Mouse (Mus musculus) intestine, embryonic 16.5 days (tissue): ENCODE data around the gene Zyx. TPM values are rescaled to one million over a fixed set of nuclear protein-coding genes. Genes with fewer than 3 reads are reported as not detected.
A peak's percentile ranks its signal among the peaks of the same experiment; 100 is the strongest.

Experiments used
- ATAC-seq: fragments of 200-750 bp; cut with Nextera tagmentation; 2 replicates; pipeline ENCODE4 v1.8.0; 2017; ENCODE audit warnings: moderate TSS enrichment, moderate library complexity
- H3K27ac ChIP-seq: fragments of 300-500 bp; sonication (generic); 2 replicates; pipeline ENCODE4 v1.5.1; 2014; ENCODE audit warnings: mild to moderate bottlenecking, low read length
- H3K27me3 ChIP-seq: fragments of 300-500 bp; sonication (generic); replicated peaks from 2 replicates; pipeline ENCODE4 v1.6.1; 2014; ENCODE audit warnings: low read length, control low read depth, mixed read lengths; ENCODE audit not compliant: control insufficient read depth, insufficient read depth
- H3K36me3 ChIP-seq: fragments of 300-500 bp; sonication (generic); 2 replicates; pipeline ENCODE4 v1.6.1; 2014; ENCODE audit warnings: low read length, control low read depth; ENCODE audit not compliant: control insufficient read depth, insufficient read depth
- H3K4me1 ChIP-seq: fragments of 300-500 bp; sonication (generic); 2 replicates; pipeline ENCODE4 v1.6.1; 2014; ENCODE audit warnings: low read length, control low read depth, mixed read lengths; ENCODE audit not compliant: control insufficient read depth, insufficient read depth
- H3K4me2 ChIP-seq: fragments of 300-500 bp; sonication (generic); 2 replicates; pipeline ENCODE4 v1.6.1; 2014; ENCODE audit warnings: low read depth, low read length, control low read depth
- H3K4me3 ChIP-seq: fragments of 300-500 bp; sonication (generic); 2 replicates; pipeline ENCODE4 v1.5.1; 2014; ENCODE audit warnings: mild to moderate bottlenecking, low read length
- H3K9ac ChIP-seq: fragments of 300-500 bp; sonication (generic); 2 replicates; pipeline ENCODE4 v1.6.1; 2014; ENCODE audit warnings: low read depth, low read length
- H3K9me3 ChIP-seq: fragments of 300-500 bp; sonication (generic); 2 replicates; pipeline ENCODE4 v1.6.1; 2016; ENCODE audit warnings: low read length, control low read depth; ENCODE audit not compliant: control insufficient read depth
- WGBS: fragments of 180-500 bp; shearing (Covaris S2); extraction: QIAGEN DNeasy Blood & Tissue Kit; methylation state at CpG from one replicate; pipeline ENCODE4 v1.1.7; 2014; 5-methylcytosine and 5-hydroxymethylcytosine counted together
- polyA plus RNA-seq: library from polyadenylated mRNA; unstranded; fragments of >200 nt; fragmentation: Nextera tagmentation; extraction: Ambion mirVana; gene quantifications from 2 replicates; pipeline ENCODE4 v1.2.1, GENCODE M21; 2015

The Zyx gene
- polyA plus RNA-seq, 1 experiment from 2014 or later = 86.5 TPM

DNA sequence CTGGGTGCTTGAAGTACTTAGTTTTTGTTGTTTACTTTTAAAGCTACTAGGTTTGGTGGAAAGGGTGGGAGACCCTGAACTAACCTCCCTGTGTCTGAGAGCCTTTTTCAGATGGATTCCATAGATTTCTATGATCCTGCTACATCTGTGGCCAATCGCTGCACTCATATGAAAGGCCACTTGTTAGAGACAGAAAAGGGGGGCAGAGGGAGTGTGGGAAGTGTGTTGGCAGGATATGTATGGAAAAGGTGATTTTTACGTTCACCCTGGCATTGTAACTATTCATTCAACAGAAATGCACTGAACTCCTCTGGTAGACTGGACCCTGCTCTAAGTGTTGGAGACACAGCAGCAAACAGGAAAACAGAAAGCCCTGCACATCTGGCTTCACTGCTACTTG is 31.8 kb downstream of the Zyx start:
- 64% methylated on average over 2 of the region's 2 CpGs for WGBS
- no peak overlapping the region for H3K9ac ChIP-seq
- H3K4me2 ChIP-seq = no peak overlapping the region
- no peaks in the 10 kb centered on the region for H3K9me3 ChIP-seq
- H3K4me1 ChIP-seq = 0 out of 2 replicates have a peak, but pooled peaks cover 2% of the 10 kb centered on the region
- H3K4me3 ChIP-seq = no peak overlapping the region
- H3K27me3 ChIP-seq = no peaks in the 10 kb centered on the region
- no peaks in the 10 kb centered on the region for H3K36me3 ChIP-seq
- no peak for ATAC-seq
- H3K27ac ChIP-seq = no peak overlapping the region

DNA sequence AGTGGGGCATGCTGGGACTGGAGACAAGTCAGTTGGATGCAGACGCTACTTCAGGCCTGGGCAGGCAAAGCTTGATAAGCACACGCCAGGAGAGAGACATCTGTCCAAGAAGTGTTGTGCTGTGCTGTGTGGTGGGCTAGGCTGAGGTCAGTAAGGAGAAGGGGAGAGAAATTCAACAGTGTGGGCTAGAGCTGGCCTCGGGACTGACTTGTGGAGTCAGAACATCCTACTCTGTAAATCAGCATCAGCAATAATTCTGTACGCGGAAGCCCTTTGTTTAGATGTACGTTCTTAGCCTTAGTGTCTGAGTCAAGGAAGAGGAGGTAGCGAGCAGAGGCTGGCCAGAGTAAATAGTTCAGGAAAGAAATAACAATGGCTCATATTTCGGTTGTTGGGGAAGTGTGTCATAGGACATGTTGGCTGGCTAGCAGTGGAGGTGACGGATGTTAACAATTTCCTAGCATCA is 32.5 kb downstream of the Zyx start:
- 43% methylated on average over 9 of the region's 9 CpGs for WGBS
- ATAC-seq = peak; percentile 38; the same call in 1 of the 2 replicates

DNA sequence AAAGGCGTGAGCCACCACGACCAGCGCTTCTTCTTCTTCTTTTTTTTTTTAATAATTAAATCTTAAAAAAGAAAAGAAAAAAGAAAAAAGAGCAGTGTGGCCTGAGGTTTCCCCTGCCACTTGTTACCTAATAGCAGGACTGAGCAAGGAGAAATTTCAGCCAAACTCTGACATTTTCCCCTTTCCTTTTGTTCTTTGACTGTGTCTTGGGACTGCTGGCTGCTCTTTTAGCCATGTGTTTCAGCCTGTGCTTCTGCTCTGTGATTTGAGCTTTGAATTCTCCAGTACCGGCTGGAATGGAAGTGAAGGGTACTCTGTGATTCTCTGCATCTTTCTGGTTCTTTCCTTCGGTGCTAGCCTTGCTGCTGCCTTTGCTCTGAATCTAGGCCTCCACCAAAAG is 33.9 kb downstream of the Zyx start:
- Histone ChIP-seq H3K36me3 (no peaks in the 10 kb centered on the region), H3K4me2 (no peak overlapping the region), H3K27me3 (no peaks in the 10 kb centered on the region), H3K4me1 (0 out of 2 replicates have a peak, but pooled peaks cover 2% of the 10 kb centered on the region), H3K4me3 (no peak overlapping the region), H3K27ac (no peak overlapping the region), H3K9ac (no peak overlapping the region), H3K9me3 (no peaks in the 10 kb centered on the region)
- ATAC-seq = no peak
- 91% methylated on average over 5 of the region's 5 CpGs for WGBS

More for the DNA sequence above, 32.5 kb downstream of the Zyx start:
- H3K4me1 ChIP-seq = 0 out of 2 replicates have a peak, but pooled peaks cover 2% of the 10 kb centered on the region
- H3K9ac ChIP-seq = no peak overlapping the region
- H3K4me3 ChIP-seq = no peak overlapping the region
- H3K9me3 ChIP-seq = no peaks in the 10 kb centered on the region
- no peak overlapping the region for H3K4me2 ChIP-seq
- H3K27ac ChIP-seq = peak overlapping the region; percentile 65
- no peaks in the 10 kb centered on the region for H3K27me3 ChIP-seq
- no peaks in the 10 kb centered on the region for H3K36me3 ChIP-seq

DNA sequence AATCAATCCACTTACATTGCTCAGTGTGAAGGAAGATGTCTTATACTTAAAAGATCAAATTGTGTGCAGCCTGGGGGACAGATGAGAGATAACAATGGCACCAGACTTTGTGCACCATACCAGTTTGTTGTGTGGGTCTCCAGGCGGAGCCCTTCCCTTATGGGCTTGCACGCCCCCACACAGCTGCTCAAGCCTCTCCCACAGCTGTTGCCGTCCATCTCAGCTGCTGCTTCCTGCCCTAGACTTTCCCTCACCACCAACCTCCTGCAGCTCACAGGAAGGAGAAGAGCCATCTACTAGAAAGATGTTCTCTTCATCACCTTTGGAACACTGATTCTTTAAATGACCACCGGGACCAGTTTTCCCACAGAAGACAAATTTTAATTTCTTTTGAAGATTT is 36.2 kb downstream of the Zyx start:
- 62% methylated on average over 4 of the region's 4 CpGs for WGBS
- H3K9ac ChIP-seq = no peak overlapping the region
- no peak overlapping the region for H3K27ac ChIP-seq
- no peaks in the 10 kb centered on the region for H3K27me3 ChIP-seq
- H3K36me3 ChIP-seq = no peaks in the 10 kb centered on the region
- no peak for ATAC-seq
- H3K4me1 ChIP-seq = 0 out of 2 replicates have a peak, but pooled peaks cover 2% of the 10 kb centered on the region
- H3K9me3 ChIP-seq = no peaks in the 10 kb centered on the region
- no peak overlapping the region for H3K4me3 ChIP-seq
- no peak overlapping the region for H3K4me2 ChIP-seq

DNA sequence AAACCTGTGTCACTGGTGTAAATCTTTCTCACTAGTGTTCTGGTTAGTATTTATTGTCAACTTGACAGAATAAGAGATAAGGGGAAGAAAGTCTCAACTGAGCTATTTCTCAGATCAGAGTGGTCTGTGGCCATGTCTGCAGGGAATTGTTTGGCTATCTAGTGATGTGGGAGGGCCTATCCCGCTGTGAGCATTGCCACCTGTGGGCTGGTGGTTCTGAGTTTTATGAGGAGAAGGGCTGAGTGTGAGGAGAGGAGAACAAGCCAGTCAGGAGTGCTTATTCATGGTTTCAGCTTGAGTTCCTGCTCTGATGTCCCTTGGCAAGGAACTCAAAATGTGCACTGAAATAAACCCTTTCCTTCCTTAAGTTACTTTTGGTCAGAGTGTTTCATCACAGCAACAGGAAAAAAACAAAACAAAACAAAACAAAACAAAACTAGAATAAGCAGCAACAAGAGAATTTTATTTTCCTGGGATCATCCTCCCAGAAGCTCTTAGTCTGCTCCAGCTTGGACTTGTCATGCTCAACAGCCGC is 42.4 kb downstream of the Zyx start:
- H3K9ac ChIP-seq = no peak overlapping the region
- no peak overlapping the region for H3K4me2 ChIP-seq
- H3K4me1 ChIP-seq = no peaks in the 10 kb centered on the region; the same call in 1 of the 2 replicates
- ATAC-seq = no peak; the same call in 1 of the 2 replicates
- no peak overlapping the region for H3K27ac ChIP-seq
- H3K27me3 ChIP-seq = no peaks in the 10 kb centered on the region
- H3K9me3 ChIP-seq = no peaks in the 10 kb centered on the region
- H3K36me3 ChIP-seq = no peaks in the 10 kb centered on the region
- 29% methylated on average over 2 of the region's 2 CpGs for WGBS
- no peak overlapping the region for H3K4me3 ChIP-seq

DNA sequence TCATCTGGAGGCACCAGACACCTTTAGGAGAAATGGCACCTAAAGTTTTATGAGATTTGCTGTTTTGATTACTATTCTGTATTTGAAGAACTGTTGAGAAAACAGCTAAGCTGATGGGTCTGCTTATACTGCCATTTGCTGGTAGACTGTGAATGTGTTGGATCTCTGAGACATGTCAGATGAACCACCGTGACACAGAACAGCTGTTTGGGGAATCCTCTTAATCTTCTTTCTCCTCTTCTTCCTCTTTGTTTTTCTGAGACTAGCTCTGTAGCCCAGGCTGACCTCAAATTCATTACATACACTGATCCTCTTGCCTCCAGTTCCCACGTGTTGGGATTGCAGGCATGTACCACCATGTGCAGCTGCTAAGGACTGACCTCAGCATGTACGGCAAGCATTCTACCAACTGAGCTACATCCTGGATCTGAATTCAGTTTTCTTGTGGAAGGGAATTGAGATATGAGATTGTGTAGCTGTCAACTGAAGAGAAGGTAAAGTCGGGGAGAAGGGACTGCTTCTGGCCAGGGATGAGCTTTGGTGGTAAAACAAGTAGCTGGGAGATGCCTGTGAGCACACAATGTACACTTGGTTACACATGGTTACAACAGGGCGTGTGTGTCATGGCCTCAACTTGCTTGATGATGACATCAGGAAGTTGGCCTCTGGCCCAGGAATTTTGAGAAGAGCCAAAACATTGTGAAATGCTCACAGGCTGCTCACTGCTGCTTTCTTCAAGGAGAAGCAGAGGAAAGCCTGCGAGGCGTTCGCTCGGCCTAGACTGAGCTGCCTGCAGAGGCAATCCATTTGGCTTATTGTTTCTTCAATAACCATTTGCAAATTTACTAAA is 46.8 kb downstream of the Zyx start:
- Histone ChIP-seq H3K36me3 (no peaks in the 10 kb centered on the region), H3K4me1 (no peaks in the 10 kb centered on the region; the same call in 1 of the 2 replicates), H3K4me2 (no peak overlapping the region), H3K4me3 (no peak overlapping the region), H3K9me3 (no peaks in the 10 kb centered on the region), H3K27ac (peak overlapping the region; percentile 14; the same call in 1 of the 2 replicates), H3K9ac (no peak overlapping the region), H3K27me3 (no peaks in the 10 kb centered on the region)
- peak; percentile 88 for ATAC-seq
- WGBS = 38% methylated on average over 9 of the region's 9 CpGs

DNA sequence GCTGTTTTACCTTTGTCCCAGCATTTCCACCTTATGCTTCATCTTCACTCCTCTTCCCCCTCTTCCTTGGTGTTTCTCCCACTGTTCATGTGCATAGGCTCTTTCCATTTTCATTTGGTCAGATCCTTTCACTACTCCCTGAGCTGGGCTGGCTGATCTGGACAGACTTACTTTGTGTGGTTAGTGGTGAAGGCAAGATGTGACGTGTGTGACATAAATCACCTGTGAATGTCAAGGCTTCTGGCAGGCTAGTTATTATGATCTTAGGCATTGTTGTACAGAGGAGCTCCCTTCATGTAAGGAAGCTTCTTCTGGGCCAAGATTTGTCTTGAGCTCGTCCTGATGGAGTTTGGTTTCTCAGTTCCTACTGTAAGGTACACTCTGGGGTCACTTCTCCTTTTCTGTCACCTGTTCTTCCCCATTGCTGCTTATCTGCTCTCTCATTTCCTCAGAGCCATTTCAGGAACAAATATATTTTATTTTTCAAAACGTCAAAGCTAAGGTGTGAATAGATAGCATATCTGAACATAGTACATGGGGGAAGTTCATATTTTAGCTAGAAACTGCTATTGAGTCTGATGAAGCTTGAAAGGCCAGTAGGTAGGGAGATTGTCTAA is 47.7 kb downstream of the Zyx start:
- no peak for ATAC-seq
- Histone ChIP-seq H3K4me2 (no peak overlapping the region), H3K27me3 (no peaks in the 10 kb centered on the region), H3K4me1 (no peaks in the 10 kb centered on the region; the same call in 1 of the 2 replicates), H3K9ac (no peak overlapping the region), H3K36me3 (no peaks in the 10 kb centered on the region), H3K9me3 (no peaks in the 10 kb centered on the region), H3K27ac (no peak overlapping the region), H3K4me3 (no peak overlapping the region)
- 70% methylated on average over 3 of the region's 3 CpGs for WGBS

DNA sequence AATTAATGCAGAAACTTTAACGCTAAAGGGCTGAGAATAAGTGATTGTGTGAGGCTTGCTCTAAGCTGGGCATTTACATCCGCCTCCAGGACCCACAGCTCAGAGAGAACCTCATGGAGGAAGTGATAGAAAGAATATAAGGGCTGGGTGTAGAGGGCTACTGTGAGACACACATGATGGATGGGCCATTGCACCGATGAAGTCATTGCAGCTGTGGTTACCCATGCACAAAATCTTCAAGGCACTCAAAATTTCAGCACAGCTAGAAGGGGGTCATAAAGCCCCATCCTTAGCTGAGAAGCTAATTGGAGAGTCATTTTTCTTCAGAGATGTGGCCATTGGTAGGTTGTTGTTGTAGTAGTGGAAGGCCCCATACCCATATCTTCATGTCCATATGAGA is 48.9 kb downstream of the Zyx start:
- ATAC-seq = no peak
- Histone ChIP-seq H3K27me3 (no peaks in the 10 kb centered on the region), H3K4me3 (no peak overlapping the region), H3K27ac (no peak overlapping the region), H3K36me3 (no peaks in the 10 kb centered on the region), H3K4me1 (no peaks in the 10 kb centered on the region; the same call in 1 of the 2 replicates), H3K9ac (no peak overlapping the region), H3K4me2 (no peak overlapping the region), H3K9me3 (no peaks in the 10 kb centered on the region)
- WGBS = 83% methylated on average over 3 of the region's 3 CpGs

DNA sequence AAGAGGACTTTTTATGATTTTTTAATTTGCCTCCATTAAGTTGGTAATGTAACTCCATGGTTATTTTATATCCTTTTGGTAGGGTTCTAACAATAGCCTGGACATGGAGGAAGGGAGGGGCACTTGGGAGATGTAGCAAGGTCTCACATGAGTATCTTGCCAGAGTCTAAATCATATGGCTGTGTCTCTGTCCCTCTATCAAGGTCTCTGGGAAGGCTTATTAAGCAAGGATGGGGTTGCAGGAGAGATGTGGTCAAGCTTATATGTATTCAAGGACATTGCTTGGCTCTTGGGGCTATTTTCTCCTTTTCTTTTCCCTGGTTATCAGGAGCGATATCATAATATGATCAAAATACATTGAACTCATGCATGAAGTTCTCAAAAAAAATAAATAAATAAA is 49.6 kb downstream of the Zyx start:
- Histone ChIP-seq H3K9ac (no peak overlapping the region), H3K36me3 (no peaks in the 10 kb centered on the region), H3K4me2 (no peak overlapping the region), H3K4me1 (no peaks in the 10 kb centered on the region; the same call in 1 of the 2 replicates), H3K27me3 (no peaks in the 10 kb centered on the region), H3K4me3 (no peak overlapping the region), H3K9me3 (no peaks in the 10 kb centered on the region), H3K27ac (no peak overlapping the region)
- ATAC-seq = no peak
- WGBS = 92% methylated on average over 1 of the region's 1 CpGs
